Mouse (Mus musculus) testis, adult 2 months (tissue): ENCODE results near the gene Cldn9.

Experiments
- CTCF ChIP-seq: fragments of 200-500 bp; IDR thresholded peaks from 2 replicates; pipeline ENCODE4 v1.5.1; 2012; ENCODE audit warnings: low read depth, mild to moderate bottlenecking, inconsistent platforms, low read length, moderate library complexity; ENCODE audit not compliant: control insufficient read depth, insufficient read depth, insufficient replicate concordance
- POLR2A ChIP-seq: fragments of 200-500 bp; IDR thresholded peaks from 2 replicates; pipeline ENCODE4 v1.6.1; 2012; ENCODE audit warnings: low read depth, mild to moderate bottlenecking, inconsistent platforms, low read length, moderate library complexity; ENCODE audit not compliant: control insufficient read depth

DNA sequence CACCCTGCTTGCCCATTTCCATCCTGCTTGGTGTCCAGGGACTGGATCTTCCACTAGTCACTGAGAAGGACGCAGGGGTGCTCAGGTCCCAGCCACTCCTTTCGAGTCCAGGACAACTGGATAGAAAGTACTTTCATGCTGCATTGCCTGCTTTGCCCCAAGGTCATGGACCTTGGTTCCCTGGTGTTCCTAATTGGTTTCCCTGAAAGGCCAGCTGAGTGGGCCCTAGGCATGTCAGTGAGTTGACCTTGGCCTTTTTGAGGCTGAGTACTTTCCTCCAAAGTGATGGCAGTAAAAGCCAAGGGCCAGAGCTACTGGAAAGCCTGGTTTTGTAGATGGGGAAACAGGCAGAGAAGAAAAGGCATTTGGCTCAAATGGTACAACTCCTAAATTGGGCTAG lies 38.1 kb upstream of the Cldn9 start:
- TF ChIP-seq CTCF (no peak), POLR2A (no peak)
